Mouse (Mus musculus) embryo, embryonic 10.5 days (tissue): ENCODE data around the gene Fam207a.

Experiments
- DNase-seq: peaks from one replicate; pipeline ENCODE4 v3.0.0-alpha.2; 2015; ENCODE audit warnings: low spot score

Fam207a gene

GRCm38 (mm10) chr10:77531026-77532019 is 15.7 kb upstream of the Fam207a start:
- DNase-seq = no peak

- no peak for DNase-seq
These were observed 14.6 kb upstream of the Fam207a start, which contains the start of gene Itgb2 for GRCm38 (mm10) chr10:77530140-77530539. Gene Itgb2 (plus strand): TSS chr10:77530252.

GRCm38 (mm10) chr10:77528634-77529033 is 13.0 kb upstream of the Fam207a start:
- no peak for DNase-seq

- DNase-seq = no peak
These were observed 10.9 kb upstream of the Fam207a start for GRCm38 (mm10) chr10:77526488-77526887.

GRCm38 (mm10) chr10:77523321-77523720 is 7.7 kb upstream of the Fam207a start:
- no peak for DNase-seq

- no peak for DNase-seq
These were observed 7.2 kb upstream of the Fam207a start for GRCm38 (mm10) chr10:77522746-77523145.

- DNase-seq = peak; percentile 36
These were observed 6.6 kb upstream of the Fam207a start for GRCm38 (mm10) chr10:77522021-77522731.

- no peak for DNase-seq
These were observed 4.9 kb upstream of the Fam207a start for GRCm38 (mm10) chr10:77520497-77520896.

- no peak for DNase-seq
These were observed 3.6 kb upstream of the Fam207a start for GRCm38 (mm10) chr10:77519191-77519590.

- DNase-seq = no peak
These were observed 2.2 kb upstream of the Fam207a start for GRCm38 (mm10) chr10:77517801-77518200.

- DNase-seq = peak; percentile 77
These were observed 1.6 kb upstream of the Fam207a start for GRCm38 (mm10) chr10:77517066-77517620.

GRCm38 (mm10) chr10:77516379-77516951 is 880 bp upstream of the Fam207a start:
- no peak for DNase-seq

GRCm38 (mm10) chr10:77510225-77510982 is 5.2 kb downstream of the Fam207a start:
- DNase-seq = no peak

GRCm38 (mm10) chr10:77509403-77510187 is 6.0 kb downstream of the Fam207a start:
- DNase-seq = peak; percentile 91

- DNase-seq = no peak
These were observed 6.8 kb downstream of the Fam207a start for GRCm38 (mm10) chr10:77508744-77509143.

- DNase-seq = no peak
These were observed 7.8 kb downstream of the Fam207a start for GRCm38 (mm10) chr10:77507779-77508178.

GRCm38 (mm10) chr10:77506961-77507577 is 8.5 kb downstream of the Fam207a start:
- DNase-seq = no peak

- DNase-seq = no peak
These were observed 9.1 kb downstream of the Fam207a start for GRCm38 (mm10) chr10:77506526-77506925.

- no peak for DNase-seq
These were observed 11.4 kb downstream of the Fam207a start for GRCm38 (mm10) chr10:77504143-77504542.
